Mouse (Mus musculus) lung, adult 2 months (tissue): ENCODE data around the gene Per2.

Source experiments
- CTCF ChIP-seq: fragments of 200-500 bp; IDR thresholded peaks from 2 replicates; pipeline ENCODE4 v1.5.1; 2011; ENCODE audit warnings: mild to moderate bottlenecking, low read length, control low read depth; ENCODE audit not compliant: insufficient read depth
- POLR2A ChIP-seq: fragments of 200-500 bp; IDR thresholded peaks from 2 replicates; pipeline ENCODE4 v1.6.1; 2011; ENCODE audit warnings: low read depth, mild to moderate bottlenecking, control low read depth, low read length, borderline replicate concordance; ENCODE audit errors: extremely low read depth

- TF ChIP-seq POLR2A (no peak), CTCF (no peak)
These were observed 5.3 kb upstream of the Per2 start for GRCm38 (mm10) chr1:91464436-91464835.
